Mouse (Mus musculus) G1E (cell line): ENCODE results near the gene Cmpk1. TPM values are rescaled to one million over a fixed set of nuclear protein-coding genes. Genes with fewer than 3 reads are reported as not detected.
"Not testable (repeated sequence)": the region's sequence is repeated elsewhere in the genome, so short reads cannot be mapped to it uniquely, and the experiment has no call there.

ENCODE experiments used
- ATAC-seq: 2 replicates; pipeline ENCODE4 v1.8.0; 2016; ENCODE audit warnings: mild to moderate bottlenecking; ENCODE audit not compliant: insufficient number of reproducible peaks, poor library complexity, low FRiP score, severe bottlenecking; ENCODE audit errors: extremely low read depth
- DNase-seq: peaks from one replicate; pipeline ENCODE4 v3.0.0; 2012; ENCODE audit warnings: low spot score
- H3K27me3 ChIP-seq: 2 replicates; pipeline ENCODE4 v1.6.1; 2012; ENCODE audit warnings: mild to moderate bottlenecking, low read length, inconsistent platforms; ENCODE audit not compliant: insufficient read depth
- H3K36me3 ChIP-seq: replicated peaks from 2 replicates; pipeline ENCODE3; 2012; ENCODE audit warnings: mild to moderate bottlenecking, inconsistent platforms
- H3K4me1 ChIP-seq: 2 replicates; pipeline ENCODE4 v1.6.1; 2012; ENCODE audit warnings: low read depth, low read length, inconsistent platforms, mixed read lengths; ENCODE audit not compliant: insufficient read depth
- H3K4me3 ChIP-seq: 2 replicates; pipeline ENCODE4 v1.5.1; 2012; ENCODE audit warnings: low read depth, mild to moderate bottlenecking, inconsistent platforms, low read length, moderate library complexity, mixed read lengths
- H3K9me3 ChIP-seq: replicated peaks from 2 replicates; pipeline ENCODE4 v1.6.1; 2012; ENCODE audit warnings: inconsistent platforms
- CTCF ChIP-seq: IDR thresholded peaks from 2 replicates; pipeline ENCODE4 v1.5.1; 2012; ENCODE audit warnings: low read depth, low read length, inconsistent platforms, mixed read lengths
- GATA1 ChIP-seq: IDR thresholded peaks from 2 replicates; pipeline ENCODE4 v1.6.1; 2012; ENCODE audit warnings: borderline replicate concordance, low read length, inconsistent platforms, mixed read lengths
- GATA2 ChIP-seq: IDR thresholded peaks from 2 replicates; pipeline ENCODE4 v1.6.1; 2012; ENCODE audit warnings: low read depth, low read length, inconsistent platforms, borderline replicate concordance
- POLR2AphosphoS5 ChIP-seq: IDR thresholded peaks from 2 replicates; pipeline ENCODE4 v1.6.1; 2012; ENCODE audit warnings: low read depth, low read length, inconsistent platforms; ENCODE audit not compliant: insufficient replicate concordance
- TAL1 ChIP-seq: conservative IDR thresholded peaks from 2 replicates; pipeline ENCODE4 v1.6.1; 2012; ENCODE audit warnings: low read depth, low read length, inconsistent platforms, mixed read lengths
- polyA plus RNA-seq: library from polyadenylated mRNA; stranded (reverse); fragments of >175 nt; gene quantifications from 2 replicates; pipeline ENCODE4 v1.2.3, GENCODE M21; 2012
- total RNA-seq, 2 experiments: library from RNA; stranded (forward) in 1 of 2; stranded (reverse) in 1 of 2; fragments of 200-1000 nt in 1 of 2; fragments of >200 nt in 1 of 2; fragmentation: Nextera tagmentation in 1 of 2; gene quantifications; 2 replicates each; pipeline ENCODE4 v1.2.3; 2014 to 2017

Cmpk1 gene
- total and polyA plus RNA-seq, 3 experiments, result 39.9 to 132 (median 47.3) TPM

DNA sequence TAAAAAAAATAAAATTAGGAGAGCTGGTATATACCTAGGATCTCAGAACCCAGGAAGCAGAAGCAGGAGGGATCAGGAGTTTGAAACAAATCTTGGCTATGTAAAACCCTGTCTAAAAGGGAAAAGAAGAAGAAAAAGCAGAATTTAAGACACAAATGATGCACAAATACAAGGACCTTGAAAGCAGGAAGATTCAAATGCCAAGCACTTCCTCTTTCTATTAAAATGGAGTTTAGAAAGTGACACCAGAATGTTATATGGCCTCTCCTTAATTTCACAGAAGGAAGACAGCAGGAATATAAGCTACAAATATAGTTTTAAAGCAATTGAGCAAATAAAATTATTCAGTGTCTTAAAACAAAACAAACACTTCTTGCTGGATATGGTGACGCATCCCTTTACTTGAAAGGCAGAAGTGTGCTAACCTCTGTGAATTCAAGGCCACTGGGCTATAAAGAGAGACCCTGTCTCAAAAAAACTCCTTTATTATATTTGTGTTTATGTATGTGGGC, 13.8 kb downstream of the Cmpk1 start:
- DNase-seq (no peak), ATAC-seq (no peak)
- no peaks in the 10 kb centered on the region for H3K9me3 ChIP-seq
- no peaks in the 10 kb centered on the region for H3K27me3 ChIP-seq
- peaks cover 16% of the 10 kb centered on the region for H3K36me3 ChIP-seq
- TF ChIP-seq TAL1 (no peak), POLR2AphosphoS5 (no peak), GATA1 (no peak), GATA2 (no peak), CTCF (no peak)
- H3K4me3 ChIP-seq, result no peak overlapping the region
- peaks cover 4% of the 10 kb centered on the region; the same call in 1 of the 2 replicates for H3K4me1 ChIP-seq

DNA sequence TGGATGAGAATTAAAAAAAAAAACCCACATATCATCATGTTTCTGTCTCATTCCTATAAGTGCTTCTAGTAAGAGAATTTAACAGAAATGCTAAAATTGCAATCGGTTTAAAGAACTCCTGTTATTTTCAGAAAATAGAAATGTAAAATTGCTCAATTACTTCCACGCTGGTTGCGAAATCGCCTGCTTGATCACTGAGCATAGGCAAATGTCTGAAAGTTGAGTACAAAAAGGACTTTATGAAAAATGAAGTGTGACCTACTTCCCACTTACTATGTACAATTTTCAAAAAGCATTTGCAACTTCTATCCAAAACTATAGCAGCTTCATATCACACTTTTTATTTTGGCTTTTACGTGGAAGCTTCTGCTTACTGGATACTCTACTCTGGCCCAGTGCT, 16.3 kb downstream of the Cmpk1 start:
- DNase-seq (no peak), ATAC-seq (no peak)
- H3K4me3 ChIP-seq, result no peak overlapping the region
- H3K27me3 ChIP-seq, result no peaks in the 10 kb centered on the region
- no peaks in the 10 kb centered on the region for H3K9me3 ChIP-seq
- peaks cover 39% of the 10 kb centered on the region for H3K36me3 ChIP-seq
- no peak for TF ChIP-seq POLR2AphosphoS5
- no peak for TF ChIP-seq TAL1
- TF ChIP-seq GATA1, result no peak
- peaks cover 4% of the 10 kb centered on the region; the same call in 1 of the 2 replicates for H3K4me1 ChIP-seq

DNA sequence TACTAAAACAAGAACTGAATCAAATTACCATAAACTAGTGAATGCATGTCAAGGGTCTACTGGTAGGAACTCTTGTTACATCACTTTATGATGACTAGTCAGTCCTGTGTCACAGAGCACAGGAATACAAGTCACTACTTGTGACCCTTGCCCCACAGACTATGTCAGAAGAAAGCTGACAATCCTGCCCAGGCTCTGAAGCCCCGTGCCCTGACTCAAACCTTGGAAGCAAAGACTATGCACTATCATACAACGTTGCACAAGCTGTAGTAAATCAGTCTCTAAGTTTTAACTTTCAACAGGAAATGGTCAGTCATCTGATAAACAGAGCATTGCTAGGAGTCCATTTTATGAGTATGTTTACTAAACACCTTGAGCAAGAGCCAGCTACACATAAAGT, 26.2 kb downstream of the Cmpk1 start:
- ATAC-seq, H3K4me1 ChIP-seq, H3K9me3 ChIP-seq: not testable (repeated sequence)

DNA sequence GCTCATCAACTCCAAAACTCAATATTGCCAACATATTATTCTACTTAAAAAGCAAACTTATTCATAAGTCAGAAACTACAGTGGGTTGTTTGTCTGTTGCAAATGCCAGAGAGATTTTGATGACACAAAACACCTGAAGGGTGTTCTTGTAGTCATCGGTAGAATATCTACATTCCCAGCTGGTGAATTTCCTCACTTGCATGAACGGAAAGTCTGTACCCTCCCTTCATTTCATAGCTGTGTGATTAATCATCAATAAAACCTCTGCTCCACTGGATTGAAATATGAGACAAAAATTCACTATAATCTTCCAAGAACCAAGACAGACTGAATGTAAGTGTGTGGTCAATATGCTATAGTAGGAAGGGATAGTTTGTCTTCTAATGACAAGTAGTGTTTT, 27.5 kb downstream of the Cmpk1 start:
- no peaks in the 10 kb centered on the region for H3K27me3 ChIP-seq
- H3K9me3 ChIP-seq, result no peaks in the 10 kb centered on the region
- TF ChIP-seq GATA1, result no peak
- H3K4me1 ChIP-seq, result no peaks in the 10 kb centered on the region
- DNase-seq (no peak), ATAC-seq (no peak)
- H3K4me3 ChIP-seq, result no peak overlapping the region
- peaks cover 38% of the 10 kb centered on the region for H3K36me3 ChIP-seq

More for the DNA sequence above, 26.2 kb downstream of the Cmpk1 start:
- H3K27me3 ChIP-seq, H3K4me3 ChIP-seq, DNase-seq: not testable (repeated sequence)
- peaks cover 49% of the 10 kb centered on the region for H3K36me3 ChIP-seq

DNA sequence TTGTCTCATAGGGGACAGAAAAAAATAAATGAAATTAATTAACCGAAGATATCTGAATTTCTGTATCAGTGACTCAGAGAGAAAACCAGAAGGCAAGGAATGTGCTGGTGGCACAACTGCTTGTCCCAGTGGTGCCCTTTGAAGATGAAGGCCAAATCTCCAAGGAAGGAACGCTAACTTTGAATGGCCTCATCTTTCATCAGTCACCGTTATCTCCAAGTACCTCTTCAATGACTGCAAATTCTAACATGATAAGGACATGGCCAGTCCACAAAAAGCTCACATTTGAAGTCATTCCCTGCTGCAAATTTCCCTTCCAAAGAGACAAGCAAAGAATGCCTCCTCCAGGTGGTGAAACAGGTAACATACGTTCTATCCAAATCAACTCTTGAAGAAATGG, 28.3 kb downstream of the Cmpk1 start:
- TF ChIP-seq CTCF (no peak), TAL1 (no peak), POLR2AphosphoS5 (no peak), GATA1 (no peak), GATA2 (no peak)
- ATAC-seq (no peak), DNase-seq (no peak)
- no peaks in the 10 kb centered on the region for H3K4me1 ChIP-seq
- H3K4me3 ChIP-seq, result no peak overlapping the region
- H3K27me3 ChIP-seq, result no peaks in the 10 kb centered on the region
- H3K36me3 ChIP-seq, result peaks cover 33% of the 10 kb centered on the region
- no peaks in the 10 kb centered on the region for H3K9me3 ChIP-seq

DNA sequence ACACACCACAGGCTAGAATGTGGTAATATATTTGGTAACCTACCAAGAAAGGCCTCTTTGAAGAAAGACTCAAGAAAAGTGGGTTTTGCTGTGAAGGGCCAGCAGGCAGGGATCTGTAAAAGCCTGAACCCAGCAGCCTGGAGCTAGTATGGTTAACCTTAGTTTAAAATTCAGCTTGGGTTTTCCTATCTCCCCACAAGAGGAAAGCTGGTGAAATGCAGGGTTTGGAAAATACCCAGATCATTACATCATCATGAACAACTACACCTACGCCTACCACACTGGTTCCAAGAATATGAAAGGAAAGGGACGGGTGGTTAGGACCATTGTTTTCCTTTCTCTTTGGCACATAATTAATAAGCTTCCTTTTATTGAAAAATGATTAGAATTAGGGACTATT, 28.8 kb downstream of the Cmpk1 start:
- H3K36me3 ChIP-seq, result peaks cover 33% of the 10 kb centered on the region
- DNase-seq (no peak), ATAC-seq (no peak)
- no peaks in the 10 kb centered on the region for H3K4me1 ChIP-seq
- peaks cover under 1% of the 10 kb centered on the region for H3K27me3 ChIP-seq
- H3K9me3 ChIP-seq, result no peaks in the 10 kb centered on the region
- no peak for TF ChIP-seq GATA1
- no peak for TF ChIP-seq GATA2
- no peak for TF ChIP-seq CTCF
- TF ChIP-seq TAL1, result no peak
- TF ChIP-seq POLR2AphosphoS5, result no peak
- H3K4me3 ChIP-seq, result no peak overlapping the region

DNA sequence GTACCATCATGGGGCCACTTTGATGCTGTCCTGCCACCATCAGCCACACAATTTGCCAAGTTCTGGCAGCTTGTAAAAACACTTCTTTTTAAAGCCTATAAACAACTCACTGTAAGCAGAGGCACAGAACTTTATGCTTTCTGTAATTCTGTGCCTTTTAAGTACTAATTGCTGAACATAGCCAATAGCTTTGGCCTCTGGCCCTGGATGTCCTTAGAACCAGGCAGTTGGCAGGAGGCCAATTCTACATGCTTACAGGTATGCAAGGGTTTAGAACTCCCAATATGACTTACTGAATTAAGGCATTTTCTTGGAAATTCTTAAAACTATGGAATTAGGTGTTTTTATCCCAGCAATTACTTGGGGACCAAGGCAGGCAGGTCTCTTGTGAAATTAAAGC, 29.6 kb downstream of the Cmpk1 start:
- H3K4me1 ChIP-seq, result no peaks in the 10 kb centered on the region
- H3K9me3 ChIP-seq, result no peaks in the 10 kb centered on the region
- H3K36me3 ChIP-seq, result peaks cover 25% of the 10 kb centered on the region
- TF ChIP-seq TAL1 (no peak), CTCF (no peak), POLR2AphosphoS5 (no peak), GATA2 (no peak), GATA1 (no peak)
- H3K27me3 ChIP-seq, result peaks cover 3% of the 10 kb centered on the region
- DNase-seq (no peak), ATAC-seq (no peak)
- no peak overlapping the region for H3K4me3 ChIP-seq
